8 mouse cellular contexts compared by ENCODE assay signal in genomic region chr19:55743557-55744441, GRCm38 (mm10). TPM values are rescaled to one million over a fixed set of nuclear protein-coding genes. Genes with fewer than 3 reads are reported as not detected.
DNase-seq lines count a peak whose midpoint lies in the region.

No protein-coding gene starts in this region.

- no peaks in the 10 kb centered on the region for H3K9me3 ChIP-seq in forebrain, embryonic 10.5 days

- peaks cover 80% of the 10 kb centered on the region for H3K4me1 ChIP-seq in forebrain, embryonic 10.5 days

- intact Hi-C loops in heart, postnatal 10 days (cut with DNase I): loop anchor here (5.0 kb wide), 3 partner anchors 134 to 196 kb away; no protein-coding TSS in a partner anchor

- H3K27ac ChIP-seq in forebrain, embryonic 10.5 days: peak overlapping the region; percentile 100

- under 1% methylated on average over 47 of the region's 47 CpGs for WGBS in forebrain, embryonic 10.5 days

- no peaks in the 10 kb centered on the region for H3K27me3 ChIP-seq in forebrain, embryonic 10.5 days (ENCODE audit: poor library complexity, severe bottlenecking)

- DNase-seq in 3T3-L1 (ENCODE audit: low read depth, low spot score) (peak; percentile 86), adipocyte (ENCODE audit: low spot score) (peak; percentile 82)
- peak; percentile 85 for DNase-seq in forebrain, embryonic 10.5 days (ENCODE audit: extremely low spot score, low spot score)
- DNase-seq in heart, postnatal 10 days: peak; percentile 84 to 86
- DNase-seq in kidney, postnatal 4 days: peak; percentile 82 to 89
- DNase-seq in lung, postnatal 14 days: peak; percentile 68
- DNase-seq in retina, postnatal 1 day: peak; percentile 81
- peak; percentile 50 to 68 for DNase-seq in urinary bladder, postnatal 36 days (ENCODE audit: low spot score in 2 of 2)

- peak overlapping the region; percentile 95 for H3K4me3 ChIP-seq in forebrain, embryonic 10.5 days

- H3K36me3 ChIP-seq in forebrain, embryonic 10.5 days (replicated peaks): no peaks in the 10 kb centered on the region

RNA-seq across cellular contexts. Expression of gene Tcf7l2, which starts 2.2 kb away (rescaled TPM):
- 96.2 and 105 TPM in 2 replicates for polyA plus RNA-seq in forebrain, embryonic 10.5 days (2016; fragmentation: Nextera tagmentation; extraction: Ambion mirVana)
- 10 to 100 TPM; 21.9 to 22.3 TPM for total RNA-seq in heart, postnatal 10 days (2021)

Comparison
In these comparisons a context has a peak if more than half of its experiments do, and no peak if none do; other contexts are left out.
1. Peak in every context shown above with its lines: DNase-seq, H3K4me3 ChIP-seq and H3K27ac ChIP-seq.